In the genomic region with DNA sequence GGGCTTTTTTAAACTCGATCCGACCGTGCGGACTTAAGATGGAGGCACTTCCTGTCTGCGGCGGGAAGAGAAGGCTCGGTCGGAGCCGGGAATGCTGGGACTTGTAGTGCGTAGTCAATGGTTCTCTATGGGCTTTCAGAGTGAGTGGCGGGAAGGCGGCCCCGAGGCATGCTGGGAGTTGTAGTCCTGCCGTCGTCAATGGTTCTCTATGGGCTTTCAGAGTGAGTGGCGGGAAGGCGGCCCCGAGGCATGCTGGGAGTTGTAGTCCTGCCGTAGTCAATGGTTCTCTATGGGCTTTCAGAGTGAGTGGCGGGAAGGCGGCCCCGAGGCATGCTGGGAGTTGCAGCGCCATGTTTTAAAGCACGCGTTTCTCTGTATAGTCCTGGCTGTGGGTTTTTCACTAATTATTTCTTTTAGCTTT, we compare ENCODE assay signal across 8 mouse cellular contexts. TPM values are rescaled to one million over a fixed set of nuclear protein-coding genes. Genes with fewer than 3 reads are reported as not detected.
DNase-seq lines count a peak whose midpoint lies in the region; ATAC-seq and TF ChIP-seq lines count a peak whose summit lies in the region.
"Not testable (repeated sequence)": the region's sequence is repeated elsewhere in the genome, so short reads cannot be mapped to it uniquely, and the experiment has no call there.

No protein-coding gene starts in this region.

- not testable (repeated sequence) for H3K4me2 ChIP-seq in lung, embryonic 15.5 days

- peak; percentile 100 for DNase-seq in Muller cell, postnatal 12 days (ENCODE audit: inconsistent ontology term)
- DNase-seq in cerebellum, adult 9-11 months = peak; percentile 100
- peak; percentile 96 for DNase-seq in hindbrain, embryonic 10.5 days (ENCODE audit: low spot score)
- DNase-seq in layer of hippocampus, adult 9-10 months (ENCODE audit: low spot score) = peak; percentile 100
- peak; percentile 100 for DNase-seq in ovary, adult 18-20 months (ENCODE audit: low spot score)
- peak; percentile 100 for DNase-seq in thymus, adult 2 months

- peak overlapping the region; percentile 89 for H3K27ac ChIP-seq in hindbrain, embryonic 10.5 days
- H3K27ac ChIP-seq in lung, embryonic 15.5 days = peak overlapping the region; percentile 54
- H3K27ac ChIP-seq in thymus, adult 2 months (ENCODE audit: control insufficient read depth, insufficient read depth, low read length) = not testable (repeated sequence)

- TF ChIP-seq POLR2A in thymus, adult 2 months (IDR thresholded peaks at IDR 0.05; ENCODE audit: control insufficient read depth, extremely low read depth, insufficient read depth, low read length, poor library complexity) = not testable (repeated sequence)

- H3K9ac ChIP-seq in lung, embryonic 15.5 days = peak overlapping the region; percentile 55

- H3K9me3 ChIP-seq in hindbrain, embryonic 10.5 days = peaks cover 54% of the 10 kb centered on the region
- peaks cover 15% of the 10 kb centered on the region for H3K9me3 ChIP-seq in lung, embryonic 15.5 days

- 56% methylated on average over 25 of the region's 25 CpGs for WGBS in hindbrain, embryonic 10.5 days
- WGBS in lung, embryonic 15.5 days = 61% methylated on average over 25 of the region's 25 CpGs
- 76% methylated on average over 25 of the region's 25 CpGs for WGBS in thymus, adult 2 months

- peaks cover 17% of the 10 kb centered on the region for H3K36me3 ChIP-seq in hindbrain, embryonic 10.5 days
- H3K36me3 ChIP-seq in lung, embryonic 15.5 days; thymus, adult 2 months (ENCODE audit: control insufficient read depth, insufficient read depth, low read length): not testable (repeated sequence)

- peaks cover 23% of the 10 kb centered on the region for H3K4me1 ChIP-seq in hindbrain, embryonic 10.5 days (replicated peaks)
- not testable (repeated sequence) for H3K4me1 ChIP-seq in lung, embryonic 15.5 days; thymus, adult 2 months (replicated peaks; ENCODE audit: control insufficient read depth, insufficient read depth, low read length)

- H3K27me3 ChIP-seq in hindbrain, embryonic 10.5 days (ENCODE audit: insufficient read depth, poor library complexity, severe bottlenecking); lung, embryonic 15.5 days; thymus, adult 2 months (ENCODE audit: control insufficient read depth, insufficient read depth, low read length): not testable (repeated sequence)

- H3K4me3 ChIP-seq in hindbrain, embryonic 10.5 days = peak overlapping the region; percentile 56
- H3K4me3 ChIP-seq in lung, embryonic 15.5 days = peak overlapping the region; percentile 49
- H3K4me3 ChIP-seq in thymus, adult 2 months (ENCODE audit: control insufficient read depth, insufficient read depth, low read length) = peak overlapping the region; percentile 63

- not testable (repeated sequence) for TF ChIP-seq CTCF in thymus, adult 2 months (IDR thresholded peaks at IDR 0.05; ENCODE audit: borderline replicate concordance, control insufficient read depth, extremely low read depth, insufficient read depth, low read length, poor library complexity)

- peak; percentile 92 for ATAC-seq in frontal cortex, adult (ENCODE audit: low TSS enrichment)
- peak; percentile 96 for ATAC-seq in lung, embryonic 15.5 days (ENCODE audit: borderline replicate concordance, extremely low read depth, low FRiP score, low TSS enrichment)

RNA-seq across cellular contexts. Expression of a gene that starts 0.4 kb away (rescaled TPM):
- 229 and 264 TPM in 2 replicates for polyA plus RNA-seq in hindbrain, embryonic 10.5 days (2016; fragmentation: Nextera tagmentation; extraction: Ambion mirVana)
- polyA plus RNA-seq in lung, embryonic 15.5 days (2015; fragmentation: Nextera tagmentation; extraction: Ambion mirVana) = 199 and 218 TPM in 2 replicates
- polyA plus RNA-seq in thymus, adult 2 months (2012; rRNA removed) = 1,607 and 1,995 TPM in 2 replicates
